Mouse (Mus musculus): ENCODE data around the gene Olfr1368. TPM values are rescaled to one million over a fixed set of nuclear protein-coding genes. Genes with fewer than 3 reads are reported as not detected.

The Olfr1368 gene
- polyA plus RNA-seq, 1 experiment from 2014 or later = not detected

- 95% methylated on average over 3 of the region's 3 CpGs for WGBS
- no peak overlapping the region for H3K27ac ChIP-seq
- H3K4me3 ChIP-seq = no peak overlapping the region
- H3K36me3 ChIP-seq = no peaks in the 10 kb centered on the region
- H3K4me1 ChIP-seq = no peaks in the 10 kb centered on the region
- H3K9me3 ChIP-seq = no peaks in the 10 kb centered on the region
- no peak overlapping the region for H3K4me2 ChIP-seq (replicated peaks)
- H3K9ac ChIP-seq = no peak overlapping the region
- no peak for ATAC-seq (ENCODE audit: low FRiP score, low read depth)
- no peaks in the 10 kb centered on the region for H3K27me3 ChIP-seq (replicated peaks)
Measured at GRCm38 (mm10) chr13:21109759-21110158, 35.9 kb downstream of the Olfr1368 start.

Other genes starting within 250 kb of the Olfr1368 start
- gene Olfr1370, start 70.9 kb downstream of the Olfr1368 start, polyA plus RNA-seq (2016; fragmentation: Nextera tagmentation; extraction: Ambion mirVana) = not detected in 2 replicates
- not detected in 2 replicates for gene Olfr1369-ps1, start 34.4 kb downstream of the Olfr1368 start, polyA plus RNA-seq (2016; fragmentation: Nextera tagmentation; extraction: Ambion mirVana)
- gene Olfr263, start 16.2 kb downstream of the Olfr1368 start, polyA plus RNA-seq (2016; fragmentation: Nextera tagmentation; extraction: Ambion mirVana) = not detected in 2 replicates
- 124 and 125 TPM in 2 replicates for gene Trim27, start 33.6 kb upstream of the Olfr1368 start, polyA plus RNA-seq (2016; fragmentation: Nextera tagmentation; extraction: Ambion mirVana)
- not detected in 2 replicates for gene Gpx5, start 146.9 kb upstream of the Olfr1368 start, polyA plus RNA-seq (2016; fragmentation: Nextera tagmentation; extraction: Ambion mirVana)
- 0.15 TPM in 1 of 2 replicates, not detected in the other for gene Gpx6, start 166.3 kb upstream of the Olfr1368 start, polyA plus RNA-seq (2016; fragmentation: Nextera tagmentation; extraction: Ambion mirVana)
- gene Olfr1367, start 201.0 kb upstream of the Olfr1368 start, polyA plus RNA-seq (2016; fragmentation: Nextera tagmentation; extraction: Ambion mirVana) = not detected in 2 replicates
- 14.9 and 15.8 TPM in 2 replicates for gene Zscan12, start 217.0 kb upstream of the Olfr1368 start, polyA plus RNA-seq (2016; fragmentation: Nextera tagmentation; extraction: Ambion mirVana)

All from neural tube, embryonic 12.5 days (tissue).